Mouse (Mus musculus) cortical plate, adult 2 months (tissue): Measurements from ENCODE around the gene Slc11a2.

Source experiments
- CTCF ChIP-seq: fragments of 200-500 bp; IDR thresholded peaks from 2 replicates; pipeline ENCODE4 v1.5.1; 2011; ENCODE audit warnings: mild to moderate bottlenecking, control low read depth, low read length; ENCODE audit not compliant: insufficient read depth; ENCODE audit errors: extremely low read depth
- POLR2A ChIP-seq: fragments of 200-500 bp; IDR thresholded peaks from 2 replicates; pipeline ENCODE4 v1.6.1; 2011; ENCODE audit warnings: mild to moderate bottlenecking, low read length, control low read depth; ENCODE audit not compliant: insufficient read depth; ENCODE audit errors: extremely low read depth

DNA sequence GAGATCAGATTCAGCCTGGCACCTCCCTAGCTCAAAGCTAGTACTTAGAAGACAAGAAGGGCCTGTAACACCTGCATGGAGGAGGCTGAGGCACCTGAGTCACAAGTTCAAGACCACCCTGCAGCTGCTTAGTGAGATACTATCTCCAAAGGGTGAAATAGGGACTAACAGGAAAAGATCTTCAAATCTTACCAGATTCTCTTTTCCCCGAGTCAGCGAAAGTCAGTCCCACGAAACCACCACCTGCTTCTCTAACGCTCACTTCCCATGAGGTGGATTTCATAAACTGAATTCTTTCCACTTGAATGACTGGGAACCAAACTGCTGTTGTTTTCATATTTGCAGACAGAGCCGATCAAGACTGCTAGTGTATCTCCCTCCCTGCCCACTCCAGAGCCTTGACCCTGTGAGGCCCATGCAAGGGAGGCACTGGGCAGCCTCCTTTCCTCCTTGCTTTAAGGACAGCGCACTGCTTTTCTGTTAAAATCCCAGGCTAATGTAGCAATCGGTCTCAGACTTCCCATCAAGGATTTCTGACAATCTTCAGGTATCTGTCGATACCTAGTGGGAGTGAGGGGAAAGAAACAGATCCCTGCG, 6.9 kb downstream of the Slc11a2 start:
- TF ChIP-seq POLR2A, result no peak
- TF ChIP-seq CTCF, result no peak
